10 mouse cellular contexts compared by ENCODE assay signal in the genomic region with DNA sequence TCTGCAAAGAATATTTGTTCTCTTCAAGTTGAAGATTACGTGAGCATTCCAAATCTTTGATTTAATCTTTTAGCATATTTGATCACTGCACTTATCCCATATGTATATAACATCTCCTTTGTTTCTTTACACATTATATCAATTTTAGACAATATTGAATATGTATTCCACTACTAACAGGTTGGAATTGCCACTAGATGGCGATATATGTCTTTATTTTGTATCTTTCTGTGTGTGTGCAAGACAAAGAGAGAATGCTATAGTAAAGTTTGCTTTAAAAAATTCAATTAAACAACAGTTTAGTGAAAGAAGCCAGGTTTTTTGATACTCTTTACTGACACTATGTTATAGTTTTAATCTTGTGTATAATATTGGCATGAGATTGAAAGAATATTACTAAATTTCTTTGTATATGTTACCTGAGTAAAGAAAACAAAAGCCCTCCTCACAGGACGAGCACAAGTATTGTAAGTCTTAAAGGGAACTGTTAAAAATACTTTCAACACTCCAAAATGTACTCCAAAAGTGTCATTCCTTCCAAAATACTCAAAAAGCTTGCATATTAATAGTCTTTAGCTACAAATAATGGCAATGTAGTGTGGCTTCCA. TPM values are rescaled to one million over a fixed set of nuclear protein-coding genes. Genes with fewer than 3 reads are reported as not detected.
A peak's percentile ranks its signal among the peaks of the same experiment; 100 is the strongest.
DNase-seq lines count a peak whose midpoint lies in the region; ATAC-seq and TF ChIP-seq lines count a peak whose summit lies in the region.
"Had no signal": no experiment of that assay in that cellular context is flagged by ENCODE, and none has a peak within 500 bp of the region (broad histone marks: within the 10 kb centered on the region; RNA-seq: fewer than 3 reads in every experiment).

No protein-coding gene starts in this region.

- no peaks in the 10 kb centered on the region for H3K9me3 ChIP-seq in embryonic facial prominence, embryonic 13.5 days
- H3K9me3 ChIP-seq in midbrain, embryonic 15.5 days, result no peaks in the 10 kb centered on the region
- H3K9me3 ChIP-seq: megakaryocyte, embryonic 14.5 days had no signal

- ATAC-seq in embryonic facial prominence, embryonic 13.5 days (ENCODE audit: insufficient number of reproducible peaks, insufficient read depth, low FRiP score, low TSS enrichment, low read depth), result 0 out of 2 replicates have a peak, but pooled peaks have one; percentile 37
- peak; percentile 89 for ATAC-seq in midbrain, embryonic 15.5 days (replicated peaks)

- H3K4me2 ChIP-seq in embryonic facial prominence, embryonic 13.5 days, result no peak overlapping the region
- no peak overlapping the region for H3K4me2 ChIP-seq in midbrain, embryonic 15.5 days

- H3K36me3 ChIP-seq in embryonic facial prominence, embryonic 13.5 days, result no peaks in the 10 kb centered on the region
- no peaks in the 10 kb centered on the region for H3K36me3 ChIP-seq in midbrain, embryonic 15.5 days (replicated peaks)

- no peaks in the 10 kb centered on the region for H3K4me1 ChIP-seq in embryonic facial prominence, embryonic 13.5 days
- H3K4me1 ChIP-seq in midbrain, embryonic 15.5 days, result no peaks in the 10 kb centered on the region
- H3K4me1 ChIP-seq: megakaryocyte, embryonic 14.5 days had no signal

- DNase-seq in layer of hippocampus, adult 2 months (ENCODE audit: low spot score in 2 of 2), result peak; percentile 29 to 36
- no peak for DNase-seq in layer of hippocampus, adult 9-11 months
- peak; percentile 48 for DNase-seq in MN1 (ENCODE audit: low spot score)
- DNase-seq in frontal cortex, postnatal 14 days (ENCODE audit: low spot score in 2 of 2), result no peak
- DNase-seq in heart, postnatal 4 days, result no peak
- no peak for DNase-seq in thymus, postnatal 14 days

- H3K4me3 ChIP-seq in layer of hippocampus, adult 2 months, result no peak overlapping the region
- H3K4me3 ChIP-seq in embryonic facial prominence, embryonic 13.5 days, result no peak overlapping the region
- H3K4me3 ChIP-seq in midbrain, embryonic 15.5 days, result no peak overlapping the region
- H3K4me3 ChIP-seq: erythroblast, embryonic 14.5 days; megakaryocyte, embryonic 14.5 days had no signal

- no peaks in the 10 kb centered on the region for H3K27me3 ChIP-seq in embryonic facial prominence, embryonic 13.5 days
- H3K27me3 ChIP-seq in midbrain, embryonic 15.5 days (replicated peaks), result no peaks in the 10 kb centered on the region
- H3K27me3 ChIP-seq: megakaryocyte, embryonic 14.5 days had no signal

- TF ChIP-seq CTCF in layer of hippocampus, adult 2 months (conservative IDR thresholded peaks at IDR 0.05), result peak; percentile 87

- no peak overlapping the region for H3K9ac ChIP-seq in embryonic facial prominence, embryonic 13.5 days
- no peak overlapping the region for H3K9ac ChIP-seq in midbrain, embryonic 15.5 days

- no peak overlapping the region for H3K27ac ChIP-seq in layer of hippocampus, adult 2 months
- H3K27ac ChIP-seq in embryonic facial prominence, embryonic 13.5 days, result no peak overlapping the region
- no peak overlapping the region for H3K27ac ChIP-seq in midbrain, embryonic 15.5 days

- WGBS in embryonic facial prominence, embryonic 13.5 days, result 51% methylated on average over 3 of the region's 3 CpGs
- WGBS in midbrain, embryonic 15.5 days, result 41% methylated on average over 3 of the region's 3 CpGs

RNA-seq across cellular contexts. Expression of a gene that starts 42.7 kb away (rescaled TPM):
- total RNA-seq in layer of hippocampus, adult 2 months (2021), result not detected
- not detected in 2 replicates for polyA plus RNA-seq in embryonic facial prominence, embryonic 13.5 days (2015; fragmentation: Nextera tagmentation; extraction: Ambion mirVana)
- polyA plus RNA-seq in midbrain, embryonic 15.5 days (2015; fragmentation: Nextera tagmentation; extraction: Ambion mirVana), result not detected in 2 replicates
- total RNA-seq in heart, postnatal 4 days (2021), result not detected
- polyA plus RNA-seq: erythroblast, embryonic 14.5 days had no signal

Comparison
In these comparisons a context has a peak if more than half of its experiments do, and no peak if none do; other contexts are left out.
1. DNase-seq: peak in layer of hippocampus, adult 2 months (2 of 2) and MN1 (single experiment); none in layer of hippocampus, adult 9-11 months (single experiment), frontal cortex, postnatal 14 days (0 of 2), heart, postnatal 4 days (single experiment) and thymus, postnatal 14 days (single experiment).